21 mouse cellular contexts compared by ENCODE assay signal in genomic region chr1:55109066-55109766, GRCm38 (mm10). TPM values are rescaled to one million over a fixed set of nuclear protein-coding genes. Genes with fewer than 3 reads are reported as not detected.
DNase-seq lines count a peak whose midpoint lies in the region; ATAC-seq lines count a peak whose summit lies in the region.
"Had no signal": no experiment of that assay in that cellular context is flagged by ENCODE, and none has a peak within 500 bp of the region (broad histone marks: within the 10 kb centered on the region; RNA-seq: fewer than 3 reads in every experiment).

No protein-coding gene starts in this region.

- no peak overlapping the region for H3K9ac ChIP-seq in limb, embryonic 11.5 days (ENCODE audit: low read length)
- H3K9ac ChIP-seq: embryonic facial prominence, embryonic 12.5 days; forebrain, embryonic 13.5 days; forebrain, embryonic 15.5 days; forebrain, postnatal 0 days had no signal

- DNase-seq in limb, embryonic 11.5 days (ENCODE audit: low spot score), result peak; percentile 10
- DNase-seq in limb, embryonic 10.5 days (ENCODE audit: low spot score), result no peak
- DNase-seq in ES-CJ7 (ENCODE audit: low read depth, low spot score) (peak; percentile 51), R1 (ENCODE audit: low read depth, low spot score) (peak; percentile 82)
- DNase-seq in cerebellum, postnatal 14 days, result no peak
- DNase-seq in gastrocnemius, postnatal 14 days, result no peak
- DNase-seq: adrenal gland, adult 2 months; adrenal gland, postnatal 10 days; adrenal gland, postnatal 25 days; cerebellum, adult 11 months; cerebellum, adult 18-20 months; cerebellum, adult 8-10 months; cerebellum, adult 9-11 months; cerebellum, postnatal 25 days; forebrain, postnatal 0 days had no signal

- no peak overlapping the region for H3K4me3 ChIP-seq in limb, embryonic 11.5 days (ENCODE audit: low read depth, low read length)
- H3K4me3 ChIP-seq in limb, embryonic 10.5 days, result no peak overlapping the region
- H3K4me3 ChIP-seq: embryonic facial prominence, embryonic 10.5 days; embryonic facial prominence, embryonic 12.5 days; forebrain, embryonic 13.5 days; forebrain, embryonic 15.5 days had no signal

- H3K27me3 ChIP-seq in limb, embryonic 11.5 days (ENCODE audit: control insufficient read depth, insufficient read depth, low read length), result no peaks in the 10 kb centered on the region
- H3K27me3 ChIP-seq in limb, embryonic 10.5 days (ENCODE audit: low read depth, poor library complexity, severe bottlenecking), result no peaks in the 10 kb centered on the region
- H3K27me3 ChIP-seq: embryonic facial prominence, embryonic 12.5 days; forebrain, embryonic 13.5 days; forebrain, embryonic 15.5 days; Patski had no signal

- H3K27ac ChIP-seq in limb, embryonic 11.5 days (replicated peaks; ENCODE audit: low read depth, low read length), result no peak overlapping the region
- no peak overlapping the region for H3K27ac ChIP-seq in limb, embryonic 10.5 days
- H3K27ac ChIP-seq: embryonic facial prominence, embryonic 10.5 days; embryonic facial prominence, embryonic 12.5 days; forebrain, embryonic 13.5 days; forebrain, embryonic 15.5 days had no signal

- H3K9me3 ChIP-seq in limb, embryonic 11.5 days (ENCODE audit: control insufficient read depth, low read length), result no peaks in the 10 kb centered on the region
- H3K9me3 ChIP-seq in limb, embryonic 10.5 days (replicated peaks), result no peaks in the 10 kb centered on the region
- H3K9me3 ChIP-seq: embryonic facial prominence, embryonic 10.5 days; embryonic facial prominence, embryonic 12.5 days; forebrain, embryonic 13.5 days; forebrain, embryonic 15.5 days; G1E had no signal

- ATAC-seq in limb, embryonic 11.5 days (ENCODE audit: insufficient number of reproducible peaks, low FRiP score, low TSS enrichment, low read depth), result no peak
- ATAC-seq: forebrain, embryonic 13.5 days; forebrain, embryonic 15.5 days; forebrain, postnatal 0 days; Patski had no signal

- no peaks in the 10 kb centered on the region for H3K4me1 ChIP-seq in limb, embryonic 11.5 days (ENCODE audit: control insufficient read depth, insufficient read depth, low read length)
- no peaks in the 10 kb centered on the region for H3K4me1 ChIP-seq in limb, embryonic 10.5 days
- H3K4me1 ChIP-seq: embryonic facial prominence, embryonic 10.5 days; embryonic facial prominence, embryonic 12.5 days; forebrain, embryonic 13.5 days; forebrain, embryonic 15.5 days had no signal

- WGBS in limb, embryonic 11.5 days, result 89% methylated on average over 4 of the region's 4 CpGs
- 92% methylated on average over 4 of the region's 4 CpGs for WGBS in limb, embryonic 10.5 days

- no peaks in the 10 kb centered on the region; the same call in 1 of the 2 replicates for H3K36me3 ChIP-seq in limb, embryonic 11.5 days (ENCODE audit: control insufficient read depth, insufficient read depth, low read length)
- no peaks in the 10 kb centered on the region for H3K36me3 ChIP-seq in limb, embryonic 10.5 days
- H3K36me3 ChIP-seq: embryonic facial prominence, embryonic 10.5 days; embryonic facial prominence, embryonic 12.5 days; forebrain, embryonic 15.5 days; G1E had no signal

- intact Hi-C loops in gastrocnemius, postnatal 14 days (cut with DNase I; ENCODE audit: low total_unique reads), result no loop called here

- no peak overlapping the region for H3K4me2 ChIP-seq in limb, embryonic 11.5 days (ENCODE audit: low read depth, severe bottlenecking)
- H3K4me2 ChIP-seq: embryonic facial prominence, embryonic 12.5 days; forebrain, embryonic 13.5 days; forebrain, embryonic 15.5 days had no signal

RNA-seq across cellular contexts. Expression of gene Hspd1, which starts 21.2 kb away (rescaled TPM):
- polyA plus RNA-seq in limb, embryonic 11.5 days (2014; fragmentation: Nextera tagmentation; extraction: Ambion mirVana), result 431 and 461 TPM in 2 replicates
- 563 and 717 TPM in 2 replicates for polyA plus RNA-seq in limb, embryonic 10.5 days (2016; fragmentation: Nextera tagmentation; extraction: Ambion mirVana)
- 100 to 1,000 TPM; 175 to 176 TPM for total RNA-seq in gastrocnemius, postnatal 14 days (2021)

RNA-seq across cellular contexts. Expression of gene Hspe1, which starts 21.3 kb away (rescaled TPM):
- 605 and 608 TPM in 2 replicates for polyA plus RNA-seq in limb, embryonic 11.5 days (2014; fragmentation: Nextera tagmentation; extraction: Ambion mirVana)
- 611 and 851 TPM in 2 replicates for polyA plus RNA-seq in limb, embryonic 10.5 days (2016; fragmentation: Nextera tagmentation; extraction: Ambion mirVana)
- 10 to 100 TPM; 63.7 to 76.8 TPM for total RNA-seq in gastrocnemius, postnatal 14 days (2021)

RNA-seq across cellular contexts. Expression of gene Mob4, which starts 21.8 kb away (rescaled TPM):
- 149 and 155 TPM in 2 replicates for polyA plus RNA-seq in limb, embryonic 11.5 days (2014; fragmentation: Nextera tagmentation; extraction: Ambion mirVana)
- 125 and 139 TPM in 2 replicates for polyA plus RNA-seq in limb, embryonic 10.5 days (2016; fragmentation: Nextera tagmentation; extraction: Ambion mirVana)
- 10 to 100 TPM; 38.5 to 39.9 TPM for total RNA-seq in gastrocnemius, postnatal 14 days (2021)

RNA-seq across cellular contexts. Expression of gene Coq10b, which starts 56.6 kb away (rescaled TPM):
- polyA plus RNA-seq in limb, embryonic 11.5 days (2014; fragmentation: Nextera tagmentation; extraction: Ambion mirVana), result 21.2 and 23.7 TPM in 2 replicates
- polyA plus RNA-seq in limb, embryonic 10.5 days (2016; fragmentation: Nextera tagmentation; extraction: Ambion mirVana), result 19.0 and 19.5 TPM in 2 replicates
- 1 to 10 TPM; 7.8 to 9.5 TPM for total RNA-seq in gastrocnemius, postnatal 14 days (2021)

Comparison
In these comparisons a context has a peak if more than half of its experiments do, and no peak if none do; other contexts are left out.
1. DNase-seq: peak in limb, embryonic 11.5 days (single experiment), ES-CJ7 (single experiment) and R1 (single experiment); none in limb, embryonic 10.5 days (single experiment), cerebellum, postnatal 14 days (0 of 2) and gastrocnemius, postnatal 14 days (single experiment).